Mouse (Mus musculus) layer of hippocampus, postnatal 36 days (tissue): ENCODE results near the gene Lrmda. TPM values are rescaled to one million over a fixed set of nuclear protein-coding genes. Genes with fewer than 3 reads are reported as not detected.
A peak's percentile ranks its signal among the peaks of the same experiment; 100 is the strongest.

ENCODE experiments used
- DNase-seq, 2 experiments: peaks; one replicate each; pipeline ENCODE4 v3.0.0; 2022
- total RNA-seq, 2 experiments: library from RNA; stranded (reverse); gene quantifications; 2 replicates each; pipeline ENCODE4 v1.2.3; 2021

Gene Lrmda
- total RNA-seq, 2 experiments from 2014 or later = 0.87 to 1.0 TPM

GRCm38 (mm10) chr14:22425018-22425534 is 405.6 kb downstream of the Lrmda start:
- no peak for DNase-seq

- no peak for DNase-seq
These were observed 415.9 kb downstream of the Lrmda start for GRCm38 (mm10) chr14:22435441-22435840.

- DNase-seq = no peak
These were observed 416.4 kb downstream of the Lrmda start for GRCm38 (mm10) chr14:22435860-22436377.

GRCm38 (mm10) chr14:22440341-22440999 is 421.0 kb downstream of the Lrmda start:
- DNase-seq = peak in 1 of 2 experiments; percentile 9

DNA sequence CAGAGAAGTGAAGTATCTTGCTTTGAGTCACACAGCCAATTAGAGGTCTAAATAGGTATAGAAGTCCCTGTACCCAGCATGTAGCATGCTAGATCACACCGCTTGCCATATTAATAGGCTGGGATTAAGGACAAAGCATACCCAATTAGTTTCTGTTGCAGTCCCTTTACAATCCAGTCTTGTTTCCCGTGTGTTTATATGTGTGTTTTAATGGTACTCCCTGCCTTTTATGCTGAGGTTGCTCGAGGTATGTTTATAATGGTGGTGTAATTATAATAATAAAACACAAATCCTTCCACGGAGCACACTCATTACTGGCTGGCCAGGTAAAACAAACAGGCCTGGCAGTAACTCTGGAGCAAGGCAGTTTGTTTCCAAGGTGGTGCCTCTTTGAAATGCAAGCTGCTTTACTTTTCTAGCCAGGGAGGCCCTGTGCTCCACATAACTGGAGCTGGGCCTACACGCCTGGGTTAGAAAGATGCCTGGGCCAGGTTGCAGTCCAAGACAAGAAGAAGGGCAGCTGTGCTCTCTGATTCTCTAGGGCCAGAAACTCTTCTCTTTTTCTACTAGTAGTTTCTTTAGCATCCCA is 422.4 kb downstream of the Lrmda start:
- DNase-seq = no peak

DNA sequence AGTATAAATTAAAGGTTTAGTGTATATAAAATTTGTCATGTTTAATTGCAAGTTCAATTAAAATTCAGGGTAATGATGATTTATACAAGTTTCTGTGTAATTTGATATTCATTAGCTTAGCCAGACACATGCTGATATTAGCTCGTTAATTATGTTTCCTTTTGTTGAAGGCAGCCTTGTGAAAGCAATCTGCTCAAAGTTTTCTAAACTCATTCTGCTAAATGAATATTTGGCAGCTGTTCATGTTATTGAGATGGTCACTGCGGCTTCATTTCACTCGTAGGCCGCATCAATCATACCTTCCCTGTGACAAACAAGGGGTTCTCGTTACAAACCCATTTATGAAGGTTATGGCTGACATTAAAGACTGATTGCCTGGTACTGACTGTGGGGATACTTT is 423.2 kb downstream of the Lrmda start:
- DNase-seq = no peak

DNA sequence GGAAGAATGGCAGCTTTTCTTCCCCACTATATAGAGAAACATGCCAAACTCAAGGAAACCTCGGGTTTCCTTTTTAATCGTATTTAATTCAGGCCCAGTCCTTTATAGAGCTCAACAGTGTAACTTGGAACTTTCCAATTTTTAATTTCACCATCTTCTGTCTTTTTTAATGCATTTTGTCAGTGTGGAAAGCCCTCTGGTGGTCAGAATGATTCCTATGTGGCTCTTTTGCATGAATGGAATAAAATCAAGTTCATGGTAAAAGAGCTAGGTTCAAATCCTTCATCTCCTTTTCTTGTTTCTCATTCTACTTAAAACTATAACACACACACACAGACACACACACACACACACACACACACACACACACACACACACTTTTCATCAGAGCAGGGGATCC is 425.0 kb downstream of the Lrmda start:
- DNase-seq = no peak

DNA sequence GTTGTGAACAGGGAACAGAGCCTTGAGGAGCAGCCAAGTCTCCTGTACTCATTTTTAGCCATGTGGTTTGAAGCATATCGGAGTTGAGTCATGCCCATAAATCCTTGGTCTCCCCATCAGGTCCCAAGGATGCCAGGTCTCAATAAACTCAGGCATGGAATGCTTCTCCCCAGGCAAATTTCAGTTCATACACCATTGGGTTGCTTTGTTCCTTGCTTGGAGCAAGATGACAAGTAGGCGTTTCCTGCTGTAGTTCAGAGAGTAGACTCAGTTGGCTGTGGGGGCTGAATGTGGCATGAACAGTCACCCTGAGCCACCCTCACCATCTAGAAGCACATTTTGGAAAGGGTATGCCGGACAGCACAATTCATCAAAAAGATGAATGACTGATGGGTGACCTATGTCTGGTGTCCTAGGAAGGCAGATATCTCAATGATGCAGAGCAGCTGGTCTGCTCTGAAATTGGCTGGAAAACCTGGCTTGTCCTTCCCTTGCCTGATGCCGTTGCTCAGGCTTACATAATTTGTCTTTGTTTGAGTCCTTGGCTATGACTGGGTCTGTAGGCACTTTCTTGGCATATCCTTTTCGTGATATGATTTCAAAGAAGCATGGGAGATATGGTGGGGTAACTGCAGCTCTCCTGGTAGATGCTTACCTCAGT is 425.8 kb downstream of the Lrmda start:
- peak; percentile 25 to 29 for DNase-seq

DNA sequence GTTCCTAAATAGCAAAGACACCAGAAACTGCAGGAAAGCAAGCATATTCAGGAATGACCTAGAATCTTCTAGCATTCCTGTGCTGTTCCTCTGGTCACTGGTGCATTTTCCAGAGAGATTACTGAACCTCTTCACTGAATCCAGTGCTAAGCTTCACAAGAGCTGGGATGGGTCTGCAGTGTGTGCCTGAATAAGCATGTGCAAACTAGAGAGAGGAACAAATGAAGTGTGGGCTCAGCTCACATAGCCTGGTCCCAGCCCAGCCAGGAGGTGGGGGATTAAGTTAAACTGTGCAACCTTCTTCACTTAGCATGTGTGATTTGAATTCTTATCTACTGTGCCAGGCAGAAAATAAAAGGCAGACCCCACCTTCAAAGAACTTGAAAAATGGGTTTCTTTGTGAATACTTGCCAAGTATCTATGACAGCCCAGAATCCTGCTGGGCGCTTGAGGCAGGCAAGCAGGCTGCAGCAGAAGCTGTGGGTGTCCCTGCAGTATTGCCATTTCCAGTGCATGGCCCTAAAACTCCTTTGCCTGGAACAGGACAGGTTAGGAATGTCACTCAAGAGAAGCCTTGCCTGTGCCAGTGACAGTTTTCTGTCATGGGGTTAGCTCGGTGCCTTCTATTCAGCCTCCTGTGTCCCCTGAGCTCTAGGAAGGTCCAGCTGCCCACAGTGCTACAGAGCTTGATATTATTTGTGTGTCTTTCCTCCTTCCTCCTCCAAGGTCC is 426.5 kb downstream of the Lrmda start:
- DNase-seq = no peak

GRCm38 (mm10) chr14:22451603-22452002 is 432.1 kb downstream of the Lrmda start:
- DNase-seq = no peak

DNA sequence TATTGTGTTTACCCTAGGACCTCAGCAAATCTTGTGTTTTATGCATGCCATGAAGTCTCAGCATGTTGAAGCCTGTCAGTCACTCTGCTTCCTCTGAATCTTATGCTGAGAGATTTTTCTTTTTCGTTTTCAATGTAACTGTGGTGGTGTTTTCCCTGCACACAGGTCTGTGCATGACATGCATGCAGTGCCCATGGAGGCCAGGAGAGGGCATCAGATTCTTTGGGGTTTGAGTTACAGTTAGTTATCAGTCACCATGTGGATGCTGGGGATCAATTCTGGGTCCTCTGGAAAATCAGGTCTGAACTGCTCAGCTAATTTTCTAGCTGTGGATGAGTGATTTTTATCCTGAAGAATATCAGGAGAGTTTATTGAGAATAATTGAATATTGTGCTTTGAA is 444.8 kb downstream of the Lrmda start:
- DNase-seq = no peak

DNA sequence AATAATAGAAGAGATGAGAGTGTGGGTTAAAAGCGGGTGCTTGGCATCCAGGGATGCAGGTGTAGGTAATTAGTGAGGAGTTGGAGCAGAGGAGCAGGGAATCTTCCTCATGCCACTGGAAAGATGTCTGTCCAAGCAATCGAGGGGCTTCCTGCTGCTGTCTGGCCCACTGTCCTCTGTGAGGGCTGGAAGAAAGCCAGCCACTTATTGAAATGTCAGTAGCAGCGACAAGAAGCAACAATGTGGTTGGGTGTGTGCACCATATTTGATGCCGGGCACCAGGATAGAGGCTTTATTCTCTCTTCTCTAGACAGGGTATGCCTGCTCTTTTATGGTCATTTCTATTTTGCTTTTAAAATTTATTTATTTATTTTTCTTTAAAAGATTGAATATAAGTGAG is 451.5 kb downstream of the Lrmda start:
- no peak for DNase-seq

DNA sequence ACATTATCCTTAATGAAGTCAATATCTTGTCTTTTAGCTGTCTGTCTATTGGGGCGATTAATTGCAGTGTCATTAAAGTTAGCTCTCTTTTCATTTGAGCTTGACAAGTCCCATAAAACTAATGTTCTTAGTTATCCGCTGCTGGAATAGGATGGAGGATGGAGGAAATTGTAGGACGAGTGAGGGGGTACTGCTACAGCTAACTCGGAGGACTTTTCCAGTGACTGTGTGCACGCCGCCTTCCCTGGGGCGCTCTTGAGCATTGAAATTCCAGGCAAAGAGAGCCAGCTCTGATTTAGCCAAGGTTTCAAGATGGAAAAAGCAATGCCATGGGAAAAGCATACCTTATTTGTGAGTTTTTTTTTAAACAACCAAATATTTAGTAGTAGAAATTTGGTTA is 453.9 kb downstream of the Lrmda start:
- DNase-seq = no peak

- no peak for DNase-seq
These were observed 454.5 kb downstream of the Lrmda start for GRCm38 (mm10) chr14:22473991-22474390.

GRCm38 (mm10) chr14:22493326-22493725 is 473.8 kb downstream of the Lrmda start:
- no peak for DNase-seq

DNA sequence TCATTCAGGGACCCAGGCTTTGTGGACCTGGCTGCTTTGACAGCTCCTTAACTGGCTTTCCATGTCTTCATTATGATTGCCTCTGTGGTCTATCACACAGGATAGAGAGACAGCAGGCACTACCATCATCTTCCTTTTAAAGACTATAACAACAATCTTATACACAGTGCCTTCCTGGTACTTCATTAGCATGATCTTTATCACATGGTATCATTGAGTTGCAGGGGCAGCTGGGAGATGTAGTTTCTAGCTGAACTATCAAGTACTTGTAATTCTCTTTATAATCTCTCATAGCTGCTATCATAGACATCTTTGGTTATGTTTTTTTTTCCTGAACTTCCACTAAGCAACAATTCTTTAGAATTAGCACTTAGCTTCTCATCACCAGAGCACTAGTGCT is 474.8 kb downstream of the Lrmda start:
- DNase-seq = no peak

DNA sequence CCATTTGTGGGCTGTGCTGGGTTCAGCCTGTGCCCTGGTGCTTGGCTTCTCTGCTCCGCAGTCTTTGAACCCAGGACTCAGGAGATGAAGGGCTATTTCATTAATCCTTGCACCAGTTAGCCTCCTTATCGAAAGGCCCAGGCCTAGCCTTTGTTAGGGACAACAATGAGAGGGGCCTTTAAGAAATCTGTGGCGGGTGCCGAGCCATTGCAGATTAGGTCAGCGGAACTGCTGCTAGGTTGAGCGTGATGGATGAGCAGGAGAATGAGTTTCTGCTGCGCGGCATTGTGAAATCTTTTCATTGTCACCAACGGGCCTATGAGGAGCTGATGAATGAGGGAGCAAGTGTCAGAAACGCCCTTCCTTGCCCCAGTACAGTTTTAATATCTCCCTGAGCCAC is 475.4 kb downstream of the Lrmda start:
- DNase-seq = no peak

DNA sequence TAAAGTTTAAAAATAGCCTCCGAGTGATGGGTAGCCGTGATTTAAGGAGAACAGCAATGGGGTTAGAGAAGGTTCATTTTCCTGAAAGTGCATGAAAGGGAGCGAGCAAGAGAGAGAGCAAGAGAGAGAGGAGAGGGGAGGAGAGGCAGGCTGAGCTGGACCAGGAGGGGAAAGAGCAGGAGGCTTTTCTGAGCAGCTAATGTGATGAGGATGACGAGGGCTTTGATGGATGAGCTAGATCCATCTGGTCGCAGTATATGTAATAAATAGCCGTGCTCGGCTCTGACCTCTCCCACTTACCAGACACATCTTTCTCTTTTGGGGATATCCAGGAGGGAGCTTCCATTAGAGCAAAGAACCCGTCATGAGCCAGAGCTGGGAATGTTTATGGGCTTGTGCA is 475.8 kb downstream of the Lrmda start:
- no peak for DNase-seq

DNA sequence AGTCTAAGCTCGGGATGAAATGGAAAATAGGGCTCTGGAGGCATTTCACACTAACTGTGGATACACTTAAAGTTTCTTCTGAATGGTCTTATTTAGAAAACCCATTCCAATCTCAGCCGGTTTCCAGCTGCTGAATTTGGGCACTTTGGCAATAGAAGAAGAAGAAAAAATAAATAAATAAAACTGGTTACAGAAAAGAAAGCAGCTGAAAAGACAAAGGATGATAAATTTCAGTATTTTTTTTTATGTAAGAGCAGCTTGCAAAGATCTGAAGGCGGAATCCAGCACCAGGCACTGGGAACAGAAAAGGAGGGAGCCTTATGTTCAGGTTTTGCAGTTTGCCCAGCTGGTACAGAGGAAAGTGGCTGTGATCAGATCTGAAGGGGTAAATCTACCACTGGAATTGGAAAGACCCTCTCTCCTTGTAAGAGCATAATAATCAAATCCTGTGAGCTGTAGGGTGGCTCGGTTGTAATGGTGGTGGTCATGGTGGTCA is 478.2 kb downstream of the Lrmda start:
- peak; percentile 6 for DNase-seq

DNA sequence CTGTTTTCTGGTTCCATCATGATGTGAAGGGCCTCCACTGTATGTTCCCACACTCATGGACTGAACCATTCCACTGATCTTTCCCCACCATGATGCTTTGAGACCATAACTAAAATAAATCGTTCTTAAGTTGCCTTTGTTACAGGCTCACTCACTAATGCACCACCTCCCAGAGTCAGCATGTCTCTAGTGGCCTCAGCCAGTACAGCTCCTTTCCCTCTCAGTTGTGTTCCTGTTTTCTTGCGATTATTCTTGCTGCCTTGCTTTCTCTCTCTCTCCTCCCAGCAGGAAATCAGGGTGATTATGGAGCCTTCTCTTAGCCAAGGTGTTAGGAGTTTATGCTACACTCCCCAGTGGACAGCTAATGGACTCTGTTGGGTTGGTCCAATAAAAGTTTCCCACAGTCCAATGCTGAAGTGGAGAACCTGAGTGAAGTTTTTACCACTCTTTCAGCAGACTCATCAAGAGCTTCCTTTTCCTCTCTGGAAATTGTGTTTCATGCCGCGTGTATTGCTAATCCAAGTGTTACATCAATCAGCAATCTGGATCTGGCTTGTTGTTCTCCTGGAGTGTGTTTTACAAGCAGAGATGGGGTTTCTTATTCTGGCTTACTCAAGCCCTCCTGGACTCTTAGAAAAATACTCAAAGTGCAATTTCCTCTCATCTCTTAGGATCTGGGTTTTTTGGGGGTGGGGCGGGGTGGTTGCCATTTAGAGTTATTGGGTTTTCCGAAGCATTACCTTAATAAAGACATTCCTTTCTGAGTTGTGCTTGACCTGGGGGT is 490.4 kb downstream of the Lrmda start:
- no peak for DNase-seq

DNA sequence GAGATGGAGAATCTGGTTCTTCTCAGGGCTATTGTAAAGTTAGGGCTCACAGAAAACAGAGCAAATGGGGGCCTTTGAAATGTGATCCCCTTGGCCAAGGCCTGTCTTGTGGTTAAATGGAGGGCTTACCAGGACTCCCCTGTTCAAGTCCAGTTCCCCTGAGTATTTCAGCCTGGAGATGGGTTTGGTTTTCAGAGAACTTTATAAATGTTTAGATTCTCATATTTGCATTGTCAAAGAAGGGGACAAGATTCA is 490.9 kb downstream of the Lrmda start:
- no peak for DNase-seq
